Mouse (Mus musculus): ENCODE measurements at regions not wholly inside any gene's neighbourhood (a gene's known extent, or its start where the extent isn't known, plus 50 kb on each side); places are given as distances from the start of the nearest gene placed in this dataset.
A peak's percentile ranks its signal among the peaks of the same experiment; 100 is the strongest.

GRCm38 (mm10) chr17:83081729-83082128 lies 133.4 kb upstream of the Pkdcc start:
- H3K4me2 ChIP-seq, result no peak overlapping the region
- H3K9me3 ChIP-seq (replicated peaks), result no peaks in the 10 kb centered on the region
- 0 out of 2 replicates have a peak overlapping the region, but pooled peaks have one; percentile 20 for H3K27ac ChIP-seq
- peaks cover 9% of the 10 kb centered on the region; the same call in 1 of the 2 replicates for H3K27me3 ChIP-seq (replicated peaks)
- H3K9ac ChIP-seq, result no peak overlapping the region
- no peak overlapping the region for H3K4me3 ChIP-seq
- no peaks in the 10 kb centered on the region for H3K36me3 ChIP-seq
- 33% methylated on average over 8 of the region's 8 CpGs for WGBS (ENCODE audit: insufficient replicate concordance)
- ATAC-seq, result no peak
- H3K4me1 ChIP-seq, result peaks cover 14% of the 10 kb centered on the region

GRCm38 (mm10) chr17:83083521-83083920 lies 131.6 kb upstream of the Pkdcc start:
- no peak for ATAC-seq
- Histone ChIP-seq H3K9ac (no peak overlapping the region), H3K27ac (no peak overlapping the region), H3K36me3 (no peaks in the 10 kb centered on the region), H3K4me2 (no peak overlapping the region), H3K4me1 (peaks cover 10% of the 10 kb centered on the region), H3K27me3 (replicated peaks) (peaks cover 5% of the 10 kb centered on the region; the same call in 1 of the 2 replicates), H3K9me3 (replicated peaks) (no peaks in the 10 kb centered on the region), H3K4me3 (no peak overlapping the region)
- 44% methylated on average over 3 of the region's 3 CpGs for WGBS (ENCODE audit: insufficient replicate concordance)

GRCm38 (mm10) chr17:83085792-83086475 lies 129.2 kb upstream of the Pkdcc start:
- Histone ChIP-seq H3K4me3 (no peak overlapping the region), H3K27ac (no peak overlapping the region), H3K27me3 (replicated peaks) (no peaks in the 10 kb centered on the region), H3K9ac (no peak overlapping the region), H3K9me3 (replicated peaks) (no peaks in the 10 kb centered on the region), H3K4me2 (no peak overlapping the region), H3K4me1 (peaks cover 5% of the 10 kb centered on the region; the same call in 1 of the 2 replicates), H3K36me3 (no peaks in the 10 kb centered on the region)
- no peak for ATAC-seq
- 75% methylated on average over 10 of the region's 10 CpGs for WGBS (ENCODE audit: insufficient replicate concordance)

GRCm38 (mm10) chr17:83086703-83087102 lies 128.4 kb upstream of the Pkdcc start:
- Histone ChIP-seq H3K4me2 (no peak overlapping the region), H3K36me3 (no peaks in the 10 kb centered on the region), H3K27me3 (replicated peaks) (no peaks in the 10 kb centered on the region), H3K27ac (no peak overlapping the region), H3K4me1 (peaks cover under 1% of the 10 kb centered on the region; the same call in 1 of the 2 replicates), H3K4me3 (no peak overlapping the region), H3K9me3 (replicated peaks) (no peaks in the 10 kb centered on the region), H3K9ac (no peak overlapping the region)
- no peak for ATAC-seq
- WGBS (ENCODE audit: insufficient replicate concordance), result 57% methylated on average over 2 of the region's 2 CpGs

- H3K27me3 ChIP-seq (replicated peaks), result no peaks in the 10 kb centered on the region
- no peaks in the 10 kb centered on the region for H3K36me3 ChIP-seq
- no peak for ATAC-seq
- H3K4me1 ChIP-seq, result no peaks in the 10 kb centered on the region
- no peak overlapping the region for H3K27ac ChIP-seq
- H3K4me3 ChIP-seq, result no peak overlapping the region
- H3K4me2 ChIP-seq, result no peak overlapping the region
- 65% methylated on average over 2 of the region's 2 CpGs for WGBS (ENCODE audit: insufficient replicate concordance)
- no peak overlapping the region for H3K9ac ChIP-seq
- H3K9me3 ChIP-seq (replicated peaks), result no peaks in the 10 kb centered on the region
Measured at GRCm38 (mm10) chr17:83088471-83088870, 126.6 kb upstream of the Pkdcc start.

GRCm38 (mm10) chr17:83089856-83090692 lies 125.0 kb upstream of the Pkdcc start:
- Histone ChIP-seq H3K9ac (no peak overlapping the region), H3K9me3 (replicated peaks) (no peaks in the 10 kb centered on the region), H3K4me3 (no peak overlapping the region), H3K36me3 (no peaks in the 10 kb centered on the region), H3K27ac (no peak overlapping the region), H3K4me2 (no peak overlapping the region), H3K4me1 (no peaks in the 10 kb centered on the region), H3K27me3 (replicated peaks) (no peaks in the 10 kb centered on the region)
- ATAC-seq, result no peak
- 68% methylated on average over 10 of the region's 10 CpGs for WGBS (ENCODE audit: insufficient replicate concordance)

- no peaks in the 10 kb centered on the region for H3K27me3 ChIP-seq (replicated peaks)
- ATAC-seq, result no peak
- no peak overlapping the region for H3K4me3 ChIP-seq
- no peaks in the 10 kb centered on the region for H3K36me3 ChIP-seq
- H3K9ac ChIP-seq, result no peak overlapping the region
- 0 out of 2 replicates have a peak, but pooled peaks cover 5% of the 10 kb centered on the region for H3K4me1 ChIP-seq
- no peaks in the 10 kb centered on the region for H3K9me3 ChIP-seq (replicated peaks)
- WGBS (ENCODE audit: insufficient replicate concordance), result 39% methylated on average over 5 of the region's 5 CpGs
- no peak overlapping the region for H3K27ac ChIP-seq
- no peak overlapping the region for H3K4me2 ChIP-seq
Measured at GRCm38 (mm10) chr17:83093862-83094261, 121.2 kb upstream of the Pkdcc start.

- Histone ChIP-seq H3K4me2 (no peak overlapping the region), H3K27me3 (replicated peaks) (no peaks in the 10 kb centered on the region), H3K27ac (no peak overlapping the region), H3K9me3 (replicated peaks) (no peaks in the 10 kb centered on the region), H3K4me1 (peaks cover 9% of the 10 kb centered on the region; the same call in 1 of the 2 replicates), H3K36me3 (no peaks in the 10 kb centered on the region), H3K9ac (no peak overlapping the region), H3K4me3 (no peak overlapping the region)
- WGBS (ENCODE audit: insufficient replicate concordance), result 57% methylated on average over 8 of the region's 8 CpGs
- ATAC-seq, result no peak
Measured at GRCm38 (mm10) chr17:83096451-83096850, 118.6 kb upstream of the Pkdcc start.

- Histone ChIP-seq H3K4me2 (no peak overlapping the region), H3K27ac (no peak overlapping the region), H3K4me3 (no peak overlapping the region), H3K4me1 (peaks cover 9% of the 10 kb centered on the region; the same call in 1 of the 2 replicates), H3K27me3 (replicated peaks) (no peaks in the 10 kb centered on the region), H3K9me3 (replicated peaks) (no peaks in the 10 kb centered on the region), H3K9ac (no peak overlapping the region), H3K36me3 (no peaks in the 10 kb centered on the region)
- ATAC-seq, result no peak
- WGBS (ENCODE audit: insufficient replicate concordance), result 84% methylated on average over 16 of the region's 16 CpGs
Measured at GRCm38 (mm10) chr17:83097998-83098397, 117.1 kb upstream of the Pkdcc start.

- H3K27me3 ChIP-seq (replicated peaks), result no peaks in the 10 kb centered on the region
- no peaks in the 10 kb centered on the region for H3K36me3 ChIP-seq
- H3K4me3 ChIP-seq, result no peak overlapping the region
- H3K4me2 ChIP-seq, result no peak overlapping the region
- H3K9ac ChIP-seq, result no peak overlapping the region
- H3K27ac ChIP-seq, result no peak overlapping the region
- H3K9me3 ChIP-seq (replicated peaks), result no peaks in the 10 kb centered on the region
- peaks cover 9% of the 10 kb centered on the region; the same call in 1 of the 2 replicates for H3K4me1 ChIP-seq
- WGBS (ENCODE audit: insufficient replicate concordance), result 65% methylated on average over 12 of the region's 12 CpGs
- no peak for ATAC-seq
Measured at GRCm38 (mm10) chr17:83098679-83099413, 116.2 kb upstream of the Pkdcc start.

- Histone ChIP-seq H3K36me3 (no peaks in the 10 kb centered on the region), H3K4me1 (peaks cover 9% of the 10 kb centered on the region; the same call in 1 of the 2 replicates), H3K9me3 (replicated peaks) (no peaks in the 10 kb centered on the region), H3K27ac (no peak overlapping the region), H3K4me3 (no peak overlapping the region), H3K4me2 (no peak overlapping the region), H3K27me3 (replicated peaks) (no peaks in the 10 kb centered on the region), H3K9ac (no peak overlapping the region)
- ATAC-seq, result no peak
- 18% methylated on average over 7 of the region's 7 CpGs for WGBS (ENCODE audit: insufficient replicate concordance)
Measured at GRCm38 (mm10) chr17:83101035-83101434, 114.1 kb upstream of the Pkdcc start.

GRCm38 (mm10) chr17:83101756-83102155 lies 113.3 kb upstream of the Pkdcc start:
- 85% methylated on average over 14 of the region's 14 CpGs for WGBS (ENCODE audit: insufficient replicate concordance)
- ATAC-seq, result no peak
- Histone ChIP-seq H3K4me2 (no peak overlapping the region), H3K36me3 (no peaks in the 10 kb centered on the region), H3K27me3 (replicated peaks) (no peaks in the 10 kb centered on the region), H3K9ac (no peak overlapping the region), H3K27ac (no peak overlapping the region), H3K4me1 (peaks cover 6% of the 10 kb centered on the region; the same call in 1 of the 2 replicates), H3K9me3 (replicated peaks) (no peaks in the 10 kb centered on the region), H3K4me3 (no peak overlapping the region)
